Mouse (Mus musculus) midbrain, embryonic 10.5 days (tissue): ENCODE data around the gene Epb41l4b. TPM values are rescaled to one million over a fixed set of nuclear protein-coding genes. Genes with fewer than 3 reads are reported as not detected.
A peak's percentile ranks its signal among the peaks of the same experiment; 100 is the strongest.

Source experiments
- DNase-seq: peaks from one replicate; pipeline ENCODE4 v3.0.0-alpha.2; 2017; ENCODE audit warnings: low spot score
- H3K27ac ChIP-seq: fragments of 300-500 bp; sonication (generic); replicated peaks from 2 replicates; pipeline ENCODE4 v1.5.1; 2016; ENCODE audit warnings: mild to moderate bottlenecking
- H3K27me3 ChIP-seq: fragments of 300-500 bp; sonication (generic); 2 replicates; pipeline ENCODE4 v1.6.1; 2016; ENCODE audit warnings: low read depth, mild to moderate bottlenecking; ENCODE audit not compliant: poor library complexity, severe bottlenecking
- H3K36me3 ChIP-seq: fragments of 300-500 bp; sonication (generic); 2 replicates; pipeline ENCODE4 v1.6.1; 2016; ENCODE audit warnings: mild to moderate bottlenecking, moderate library complexity
- H3K4me1 ChIP-seq: fragments of 300-500 bp; sonication (generic); 2 replicates; pipeline ENCODE4 v1.6.1; 2016
- H3K4me3 ChIP-seq: fragments of 300-500 bp; sonication (generic); 2 replicates; pipeline ENCODE4 v1.5.1; 2016; ENCODE audit warnings: mild to moderate bottlenecking, moderate library complexity
- H3K9me3 ChIP-seq: fragments of 300-500 bp; sonication (generic); replicated peaks from 2 replicates; pipeline ENCODE4 v1.6.1; 2016; ENCODE audit warnings: mild to moderate bottlenecking
- WGBS: fragments of 180-500 bp; shearing (Covaris S2); methylation state at CpG from one replicate; pipeline ENCODE4 v1.1.7; 2016; 5-methylcytosine and 5-hydroxymethylcytosine counted together
- polyA plus RNA-seq: library from polyadenylated mRNA; unstranded; fragments of >200 nt; fragmentation: Nextera tagmentation; extraction: Ambion mirVana; gene quantifications from 2 replicates; pipeline ENCODE4 v1.2.1, GENCODE M21; 2016

Gene Epb41l4b
- polyA plus RNA-seq, 1 experiment from 2014 or later, result 0.52 TPM

DNA sequence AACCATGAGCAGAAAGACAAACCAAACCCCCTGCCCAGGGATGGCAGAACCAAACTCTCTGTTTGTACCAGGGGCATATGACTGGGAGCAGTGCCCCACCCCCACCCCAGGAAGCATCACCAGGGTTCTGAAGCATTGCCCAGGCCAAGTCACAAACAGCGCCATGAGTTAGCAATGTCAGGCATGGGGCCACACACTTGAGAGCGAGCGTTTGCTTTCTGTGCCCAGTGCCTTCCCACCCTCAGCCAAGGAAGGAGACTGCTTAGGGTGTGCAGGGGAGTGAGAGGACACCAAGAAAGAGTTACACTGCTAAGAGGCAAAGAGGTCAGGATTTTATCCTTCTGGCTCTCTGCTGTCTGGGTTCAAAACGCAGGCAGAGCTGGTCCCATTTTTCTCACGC, 132.8 kb downstream of the Epb41l4b start:
- Histone ChIP-seq H3K4me1 (peaks cover 9% of the 10 kb centered on the region; the same call in 1 of the 2 replicates), H3K9me3 (no peaks in the 10 kb centered on the region), H3K27ac (no peak overlapping the region), H3K36me3 (no peaks in the 10 kb centered on the region), H3K27me3 (peaks cover 16% of the 10 kb centered on the region; the same call in 1 of the 2 replicates), H3K4me3 (no peak overlapping the region)
- no peak for DNase-seq
- WGBS, result 58% methylated on average over 5 of the region's 5 CpGs

- WGBS, result 86% methylated on average over 9 of the region's 9 CpGs
- H3K36me3 ChIP-seq, result no peaks in the 10 kb centered on the region
Observed at GRCm38 (mm10) chr4:57007717-57008116, 135.5 kb downstream of the Epb41l4b start.

GRCm38 (mm10) chr4:57005011-57005410, 138.2 kb downstream of the Epb41l4b start:
- no peaks in the 10 kb centered on the region for H3K9me3 ChIP-seq
- no peak for DNase-seq
- no peaks in the 10 kb centered on the region for H3K4me1 ChIP-seq
- no peak overlapping the region for H3K4me3 ChIP-seq
- no peaks in the 10 kb centered on the region for H3K27me3 ChIP-seq
- no peak overlapping the region for H3K27ac ChIP-seq
- 84% methylated on average over 8 of the region's 8 CpGs for WGBS
- H3K36me3 ChIP-seq, result no peaks in the 10 kb centered on the region

More at GRCm38 (mm10) chr4:57007717-57008116, 135.5 kb downstream of the Epb41l4b start:
- Histone ChIP-seq H3K4me3 (no peak overlapping the region), H3K27ac (no peak overlapping the region), H3K9me3 (no peaks in the 10 kb centered on the region), H3K27me3 (0 out of 2 replicates have a peak, but pooled peaks cover 10% of the 10 kb centered on the region), H3K4me1 (peaks cover 9% of the 10 kb centered on the region; the same call in 1 of the 2 replicates)
- DNase-seq, result no peak

DNA sequence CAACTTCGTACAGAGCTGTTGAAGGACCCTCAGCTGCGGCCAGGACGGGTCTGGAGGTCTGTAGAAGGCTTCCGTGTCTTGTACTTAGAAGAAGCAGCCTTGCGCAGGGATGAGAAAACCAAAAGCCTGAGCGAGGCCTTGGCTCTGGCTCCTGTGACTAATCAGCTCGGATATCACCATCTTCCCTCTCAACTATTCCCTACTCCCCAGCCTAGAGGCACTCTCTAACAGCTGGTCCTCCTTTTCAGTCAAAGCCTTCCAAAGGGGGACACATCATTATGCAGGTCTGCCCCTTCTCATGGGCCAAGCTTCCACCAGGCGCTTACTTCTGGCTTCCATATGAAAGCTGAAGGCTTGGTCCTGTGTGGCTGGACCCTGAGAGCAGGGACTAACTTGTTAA, 139.4 kb downstream of the Epb41l4b start:
- H3K36me3 ChIP-seq, result no peaks in the 10 kb centered on the region
- no peak for DNase-seq
- no peaks in the 10 kb centered on the region for H3K4me1 ChIP-seq
- H3K27ac ChIP-seq, result no peak overlapping the region
- H3K27me3 ChIP-seq, result no peaks in the 10 kb centered on the region
- WGBS, result 84% methylated on average over 8 of the region's 8 CpGs
- H3K4me3 ChIP-seq, result no peak overlapping the region
- no peaks in the 10 kb centered on the region for H3K9me3 ChIP-seq

DNA sequence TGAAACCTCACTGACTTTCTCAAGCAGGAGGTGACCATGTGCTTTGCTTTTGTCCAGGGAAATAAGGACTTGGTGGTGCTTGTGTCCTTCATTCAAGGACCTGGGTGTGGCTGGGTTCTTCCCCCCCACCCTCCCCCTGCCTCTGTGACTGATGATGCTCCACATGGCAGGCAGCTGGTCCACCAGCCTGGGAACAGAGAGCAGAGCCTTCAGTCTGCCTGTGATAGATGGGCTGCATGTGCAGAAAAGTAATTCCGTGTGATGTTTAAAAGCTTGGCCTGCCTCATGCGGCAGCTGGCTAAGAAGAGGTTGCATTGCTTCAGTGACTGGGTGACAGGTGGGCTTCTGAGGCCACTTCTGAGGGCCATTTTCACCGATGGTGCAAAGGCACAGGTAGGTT, 140.5 kb downstream of the Epb41l4b start:
- Histone ChIP-seq H3K27ac (no peak overlapping the region), H3K4me3 (no peak overlapping the region), H3K4me1 (peaks cover 9% of the 10 kb centered on the region), H3K36me3 (no peaks in the 10 kb centered on the region), H3K9me3 (no peaks in the 10 kb centered on the region), H3K27me3 (no peaks in the 10 kb centered on the region)
- no peak for DNase-seq
- 94% methylated on average over 3 of the region's 3 CpGs for WGBS

DNA sequence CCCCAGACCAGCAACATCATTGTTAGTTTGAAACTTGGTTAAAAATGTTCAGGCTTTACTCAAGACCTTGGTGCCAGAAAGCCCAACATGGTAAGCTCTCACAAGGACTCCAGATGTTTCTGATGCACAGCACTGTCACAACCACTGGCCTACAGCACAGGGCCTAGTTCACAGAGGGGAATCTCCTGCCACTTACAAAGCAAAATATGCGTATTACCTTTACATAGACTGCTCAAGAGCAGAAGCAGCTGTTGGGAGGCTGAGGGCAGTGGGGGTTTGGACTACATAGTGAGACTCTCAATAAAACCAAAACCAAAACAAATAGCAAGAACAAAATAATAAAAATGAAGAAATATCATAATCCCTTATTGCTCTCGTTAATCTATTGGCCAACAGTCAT, 141.8 kb downstream of the Epb41l4b start:
- no peak overlapping the region for H3K27ac ChIP-seq
- H3K4me3 ChIP-seq, result no peak overlapping the region
- H3K4me1 ChIP-seq, result peaks cover 10% of the 10 kb centered on the region
- 84% methylated on average over 2 of the region's 2 CpGs for WGBS
- H3K27me3 ChIP-seq, result no peaks in the 10 kb centered on the region
- no peak for DNase-seq
- no peaks in the 10 kb centered on the region for H3K9me3 ChIP-seq
- no peaks in the 10 kb centered on the region for H3K36me3 ChIP-seq

DNA sequence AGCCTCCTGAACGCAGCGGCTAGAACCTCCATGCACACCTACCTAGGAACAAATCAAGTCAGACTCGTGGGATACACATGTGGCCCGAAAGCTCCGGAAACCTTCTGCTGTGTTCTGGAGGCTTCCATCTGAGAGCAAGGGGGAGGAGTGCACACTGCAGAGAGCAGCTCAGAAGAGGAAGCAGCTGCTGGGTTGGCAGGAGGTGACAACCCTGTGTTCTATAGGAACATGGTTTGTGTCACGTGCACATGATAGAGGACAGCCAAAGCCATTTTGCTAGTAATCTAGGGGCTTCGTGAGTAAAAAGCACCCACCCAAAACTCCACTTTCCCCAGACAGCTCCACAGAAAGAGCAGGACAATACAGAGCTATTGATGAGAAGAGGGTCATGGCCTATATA, 149.9 kb downstream of the Epb41l4b start:
- no peak for DNase-seq
- no peak overlapping the region for H3K4me3 ChIP-seq
- no peak overlapping the region for H3K27ac ChIP-seq
- no peaks in the 10 kb centered on the region for H3K36me3 ChIP-seq
- WGBS, result 89% methylated on average over 7 of the region's 7 CpGs
- H3K4me1 ChIP-seq, result peaks cover 23% of the 10 kb centered on the region
- peaks cover 49% of the 10 kb centered on the region for H3K27me3 ChIP-seq
- H3K9me3 ChIP-seq, result peaks cover 3% of the 10 kb centered on the region; the same call in 1 of the 2 replicates

DNA sequence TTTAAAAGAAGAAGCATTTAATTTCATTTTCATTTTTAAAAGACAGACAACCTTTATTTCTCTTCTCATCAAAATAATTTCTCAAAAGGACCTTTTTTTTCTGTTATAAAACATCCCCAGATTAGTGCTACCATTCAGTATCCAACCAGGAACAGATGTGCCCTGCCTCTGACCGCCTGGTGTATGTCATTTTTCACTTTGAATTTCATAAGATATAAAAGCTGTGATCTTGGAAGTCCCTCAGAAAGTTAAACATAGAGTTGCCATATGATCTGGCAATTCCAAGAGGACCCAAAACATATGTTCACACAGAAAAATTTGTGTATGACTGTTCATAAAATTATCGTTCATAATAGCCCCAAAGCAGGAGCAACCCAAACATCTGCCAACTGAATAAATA, 151.3 kb downstream of the Epb41l4b start:
- WGBS, result 80% methylated on average over 2 of the region's 2 CpGs
- Histone ChIP-seq H3K36me3 (no peaks in the 10 kb centered on the region), H3K4me3 (no peak overlapping the region), H3K27me3 (peaks cover 54% of the 10 kb centered on the region), H3K27ac (no peak overlapping the region), H3K9me3 (peaks cover 7% of the 10 kb centered on the region; the same call in 1 of the 2 replicates), H3K4me1 (peaks cover 16% of the 10 kb centered on the region)
- no peak for DNase-seq

GRCm38 (mm10) chr4:56990215-56990584, 153.0 kb downstream of the Epb41l4b start, which contains the start of gene Frrs1l:
Gene Frrs1l, minus strand, starts transcription at chr4:56990391.
- peaks cover 54% of the 10 kb centered on the region for H3K27me3 ChIP-seq
- DNase-seq, result no peak
- WGBS, result under 1% methylated on average over 44 of the region's 44 CpGs
- peak within 1 kb of the TSS; percentile 81 for H3K4me3 ChIP-seq
- no peaks in the 10 kb centered on the region for H3K36me3 ChIP-seq
- peak within 1 kb of the TSS; percentile 81 for H3K27ac ChIP-seq
- peaks cover 16% of the 10 kb centered on the region for H3K4me1 ChIP-seq
- peaks cover 7% of the 10 kb centered on the region; the same call in 1 of the 2 replicates for H3K9me3 ChIP-seq

DNA sequence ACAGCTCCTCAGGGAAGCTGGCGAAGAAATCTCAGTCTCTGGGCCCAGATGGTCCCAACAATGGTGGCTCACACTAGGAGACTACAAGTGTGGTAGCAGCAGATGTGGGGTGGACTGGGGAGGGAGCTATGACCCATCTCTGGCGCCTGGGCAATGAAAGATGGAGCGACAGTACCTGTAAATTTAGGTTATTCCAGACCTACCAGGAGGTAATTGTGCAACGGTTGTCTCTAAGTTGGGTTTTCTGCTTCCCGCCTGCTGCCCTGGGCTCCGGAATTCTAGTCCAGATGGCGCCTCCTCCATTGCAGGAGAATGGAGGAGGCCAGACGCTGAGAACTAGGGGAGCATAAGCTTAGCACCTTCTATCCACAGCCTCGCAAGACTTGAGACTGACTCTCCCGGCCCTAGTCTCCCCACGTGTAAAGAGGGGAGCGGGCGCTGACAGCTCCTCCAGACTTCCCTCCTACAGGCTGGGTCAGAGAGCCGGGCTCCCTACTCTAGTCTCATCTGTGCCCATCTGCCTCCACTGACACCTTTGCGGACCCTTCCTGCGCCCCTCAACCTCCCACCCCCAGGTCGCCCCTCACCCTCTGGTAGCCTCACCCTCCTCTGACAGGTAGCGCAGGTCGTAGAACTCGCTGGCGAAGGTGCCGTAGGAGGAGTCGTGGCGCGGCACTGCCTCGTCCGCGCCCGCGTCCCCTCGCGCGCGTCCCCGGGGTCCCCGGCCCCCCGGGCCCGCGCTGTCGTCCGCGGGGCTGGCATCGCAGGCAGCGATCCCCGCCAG, 153.6 kb downstream of the Epb41l4b start:
- peaks cover 54% of the 10 kb centered on the region for H3K27me3 ChIP-seq
- 2% methylated on average over 45 of the region's 45 CpGs for WGBS

DNA sequence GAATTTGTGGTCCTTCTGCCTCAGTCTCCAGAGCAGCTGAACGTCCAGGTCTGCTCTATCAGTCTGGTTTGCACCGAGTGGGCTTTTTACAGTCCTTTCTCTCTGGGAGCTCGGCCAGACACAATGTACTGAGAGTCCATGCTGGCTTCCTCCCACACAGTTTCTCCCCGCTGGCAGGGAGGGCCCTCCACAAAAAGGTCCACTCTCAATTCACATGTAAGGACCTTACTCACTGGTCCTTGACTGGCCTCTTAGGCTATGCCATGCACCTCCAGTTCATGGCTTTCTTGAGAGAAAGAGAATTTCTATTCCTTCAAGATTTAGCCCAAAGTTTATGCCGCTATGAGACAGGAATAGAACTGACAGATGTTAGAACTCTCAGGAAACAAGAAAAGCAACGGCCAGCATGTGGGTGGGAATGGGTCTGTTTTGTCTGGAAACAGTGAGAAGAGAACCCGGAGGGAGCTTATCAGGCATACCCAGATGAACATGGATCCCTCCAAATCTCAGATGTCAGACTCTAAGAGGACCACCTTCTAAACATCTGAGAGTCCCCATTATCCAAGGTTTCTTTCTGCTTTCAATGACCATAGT, 177.6 kb downstream of the Epb41l4b start:
- Histone ChIP-seq H3K4me3 (no peak overlapping the region), H3K36me3 (no peaks in the 10 kb centered on the region), H3K27ac (no peak overlapping the region), H3K9me3 (no peaks in the 10 kb centered on the region), H3K27me3 (no peaks in the 10 kb centered on the region), H3K4me1 (no peaks in the 10 kb centered on the region)
- 82% methylated on average over 7 of the region's 7 CpGs for WGBS
- DNase-seq, result no peak

More for the DNA sequence above, 153.6 kb downstream of the Epb41l4b start:
- Histone ChIP-seq H3K4me3 (peak overlapping the region; percentile 81), H3K9me3 (peaks cover 7% of the 10 kb centered on the region; the same call in 1 of the 2 replicates), H3K4me1 (peaks cover 16% of the 10 kb centered on the region), H3K27ac (peak overlapping the region; percentile 81), H3K36me3 (no peaks in the 10 kb centered on the region)
- DNase-seq, result peak; percentile 52

DNA sequence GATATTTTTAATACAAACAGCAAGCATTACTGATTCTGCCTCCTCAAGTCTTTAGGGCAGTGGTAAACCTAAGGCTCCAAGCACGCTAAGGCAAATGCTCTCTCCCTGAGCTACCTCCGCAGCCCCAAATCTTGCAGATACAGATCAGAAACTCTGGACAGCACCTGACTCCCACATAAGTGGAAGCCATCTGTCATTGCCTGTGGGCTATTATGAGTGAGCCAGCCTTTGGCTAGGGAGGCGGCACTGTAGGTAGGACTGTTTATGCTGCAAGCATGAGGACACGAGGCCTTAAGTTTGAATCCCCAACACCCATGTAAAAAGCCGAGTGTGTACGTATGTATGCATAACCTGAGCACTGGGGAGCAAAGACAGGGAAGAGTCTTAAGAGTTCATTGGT, 179.6 kb downstream of the Epb41l4b start:
- Histone ChIP-seq H3K4me1 (no peaks in the 10 kb centered on the region), H3K36me3 (no peaks in the 10 kb centered on the region), H3K9me3 (no peaks in the 10 kb centered on the region), H3K27me3 (no peaks in the 10 kb centered on the region), H3K4me3 (no peak overlapping the region), H3K27ac (no peak overlapping the region)
- 93% methylated on average over 6 of the region's 6 CpGs for WGBS
- DNase-seq, result no peak

- DNase-seq, result no peak
- H3K4me3 ChIP-seq, result no peak overlapping the region
Observed at GRCm38 (mm10) chr4:56961320-56961925, 181.8 kb downstream of the Epb41l4b start.

More at GRCm38 (mm10) chr4:56961320-56961925, 181.8 kb downstream of the Epb41l4b start:
- H3K27ac ChIP-seq, result no peak overlapping the region
- H3K4me1 ChIP-seq, result no peaks in the 10 kb centered on the region
- no peaks in the 10 kb centered on the region for H3K9me3 ChIP-seq
- 92% methylated on average over 12 of the region's 12 CpGs for WGBS
- no peaks in the 10 kb centered on the region for H3K27me3 ChIP-seq
- no peaks in the 10 kb centered on the region for H3K36me3 ChIP-seq
